Mouse (Mus musculus) lung, adult 2 months (tissue): ENCODE results near the gene Fbxo47. TPM values are rescaled to one million over a fixed set of nuclear protein-coding genes. Genes with fewer than 3 reads are reported as not detected.
"Not testable (repeated sequence)": the region's sequence is repeated elsewhere in the genome, so short reads cannot be mapped to it uniquely, and the experiment has no call there.

Experiments used
- DNase-seq: peaks from one replicate; pipeline ENCODE4 v3.0.0; 2022
- H3K4me1 ChIP-seq: fragments of 200-500 bp; 2 replicates; pipeline ENCODE4 v1.6.1; 2011; ENCODE audit warnings: low read length; ENCODE audit not compliant: control insufficient read depth, insufficient read depth
- H3K4me3 ChIP-seq: fragments of 200-500 bp; replicated peaks from 2 replicates; pipeline ENCODE3; 2011; ENCODE audit warnings: low read depth, mild to moderate bottlenecking, control low read depth, low read length; ENCODE audit errors: extremely low read depth
- CTCF ChIP-seq: fragments of 200-500 bp; IDR thresholded peaks from 2 replicates; pipeline ENCODE4 v1.5.1; 2011; ENCODE audit warnings: mild to moderate bottlenecking, low read length, control low read depth; ENCODE audit not compliant: insufficient read depth
- POLR2A ChIP-seq: fragments of 200-500 bp; IDR thresholded peaks from 2 replicates; pipeline ENCODE4 v1.6.1; 2011; ENCODE audit warnings: low read depth, mild to moderate bottlenecking, control low read depth, low read length, borderline replicate concordance; ENCODE audit errors: extremely low read depth
- WGBS: fragments of 180-500 bp; shearing (Covaris S2); methylation state at CpG from one replicate; pipeline ENCODE4 v1.1.7; 2018; 5-methylcytosine and 5-hydroxymethylcytosine counted together
- polyA plus RNA-seq: library from polyadenylated mRNA; depleted of rRNA; stranded (reverse); fragments of >200 nt; gene quantifications from 2 replicates; pipeline ENCODE4 v1.2.3, GENCODE M21; 2012

The Fbxo47 gene
- polyA plus RNA-seq, 1 experiment: 0.36 TPM

DNA sequence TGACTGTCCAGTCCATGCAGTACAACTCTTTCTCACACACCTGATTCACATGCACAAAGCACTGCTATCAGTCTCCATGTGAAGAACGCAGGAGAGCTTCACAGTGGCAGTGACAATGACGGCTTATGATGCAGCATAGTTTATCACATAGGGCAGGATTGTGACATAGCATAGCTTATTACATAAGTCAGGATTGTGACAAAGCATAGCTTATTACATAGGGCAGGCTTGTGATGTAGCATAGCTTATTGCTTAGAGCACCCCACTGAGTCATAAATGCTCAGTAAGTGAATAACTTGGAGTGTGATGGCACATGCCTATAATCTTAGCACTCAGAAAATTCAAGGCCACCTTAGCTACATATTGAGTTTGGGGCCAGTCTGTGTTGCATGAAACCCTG lies 28.5 kb downstream of the Fbxo47 start:
- H3K4me3 ChIP-seq: no peak overlapping the region
- TF ChIP-seq POLR2A: no peak
- no peak for TF ChIP-seq CTCF
- 94% methylated on average over 2 of the region's 2 CpGs for WGBS
- H3K4me1 ChIP-seq: no peaks in the 10 kb centered on the region
- no peak for DNase-seq

DNA sequence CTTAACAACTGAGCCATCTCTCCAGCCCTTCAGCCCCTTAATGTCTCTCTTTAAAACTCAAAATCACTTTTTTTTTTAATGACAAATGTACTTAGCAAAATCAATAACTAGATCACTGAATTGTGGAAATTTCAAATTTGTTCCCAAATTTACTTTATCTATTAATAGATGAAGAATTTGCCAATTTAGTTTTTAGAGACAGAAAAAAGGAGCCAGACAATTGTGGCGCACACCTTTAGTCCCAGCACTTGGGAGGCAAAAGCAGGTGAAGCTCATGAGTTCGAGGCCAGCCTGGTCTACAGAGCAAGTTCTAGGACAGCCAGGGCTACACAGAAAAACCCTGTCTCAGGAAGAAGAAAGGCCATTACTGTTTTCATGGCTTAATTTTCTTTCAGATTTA lies 32.4 kb downstream of the Fbxo47 start:
- DNase-seq: no peak
- WGBS: 89% methylated on average over 2 of the region's 2 CpGs
- H3K4me1 ChIP-seq: no peaks in the 10 kb centered on the region
- TF ChIP-seq CTCF: no peak
- no peak for TF ChIP-seq POLR2A
- no peak overlapping the region for H3K4me3 ChIP-seq

DNA sequence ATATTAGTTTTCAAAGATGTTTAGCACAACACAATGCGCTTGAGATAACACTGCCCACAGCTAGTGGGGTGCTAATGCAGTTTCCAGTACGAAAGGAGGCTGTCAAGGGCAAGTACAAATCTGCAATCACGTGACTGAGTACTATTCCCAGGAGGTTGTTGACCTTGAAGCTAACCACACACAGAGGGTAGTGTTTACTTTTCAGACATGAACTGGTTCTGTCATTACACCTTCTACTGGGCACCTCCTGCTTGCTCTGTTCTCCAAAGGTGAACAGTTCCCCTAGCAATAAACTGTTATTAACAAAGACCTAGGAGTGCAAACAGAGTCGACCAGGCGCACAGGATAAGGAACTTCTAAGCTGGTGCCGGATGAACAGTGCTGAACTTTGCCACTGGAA lies 33.6 kb downstream of the Fbxo47 start:
- WGBS: 37% methylated on average over 6 of the region's 6 CpGs
- no peak for DNase-seq

DNA sequence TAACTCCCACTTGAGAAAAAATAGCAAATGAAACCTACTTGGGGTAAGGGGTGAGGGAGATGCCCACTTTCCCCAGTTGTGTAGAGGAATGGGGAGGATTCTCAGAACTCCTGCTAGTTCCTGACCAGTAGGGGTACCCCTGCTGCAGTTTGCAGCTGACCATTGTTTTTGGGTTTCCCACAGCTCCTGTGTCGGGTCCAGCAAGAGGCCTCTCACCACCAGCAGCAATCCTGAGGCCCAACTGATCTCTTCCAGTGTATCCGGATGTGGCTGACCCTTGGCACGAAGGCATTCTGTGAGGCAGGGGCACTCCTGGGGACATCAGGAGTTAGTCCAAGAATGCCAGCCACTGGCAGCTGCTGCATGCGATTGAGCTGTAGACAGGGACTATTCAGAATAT lies 42.0 kb downstream of the Fbxo47 start:
- no peak overlapping the region for H3K4me3 ChIP-seq
- no peak for TF ChIP-seq POLR2A
- no peak for TF ChIP-seq CTCF
- WGBS: 79% methylated on average over 4 of the region's 4 CpGs
- 0 out of 2 replicates have a peak, but pooled peaks cover 6% of the 10 kb centered on the region for H3K4me1 ChIP-seq
- no peak for DNase-seq

More for the DNA sequence above, 33.6 kb downstream of the Fbxo47 start:
- no peak for TF ChIP-seq CTCF
- no peak for TF ChIP-seq POLR2A
- Histone ChIP-seq H3K4me3 (no peak overlapping the region), H3K4me1 (no peaks in the 10 kb centered on the region)

DNA sequence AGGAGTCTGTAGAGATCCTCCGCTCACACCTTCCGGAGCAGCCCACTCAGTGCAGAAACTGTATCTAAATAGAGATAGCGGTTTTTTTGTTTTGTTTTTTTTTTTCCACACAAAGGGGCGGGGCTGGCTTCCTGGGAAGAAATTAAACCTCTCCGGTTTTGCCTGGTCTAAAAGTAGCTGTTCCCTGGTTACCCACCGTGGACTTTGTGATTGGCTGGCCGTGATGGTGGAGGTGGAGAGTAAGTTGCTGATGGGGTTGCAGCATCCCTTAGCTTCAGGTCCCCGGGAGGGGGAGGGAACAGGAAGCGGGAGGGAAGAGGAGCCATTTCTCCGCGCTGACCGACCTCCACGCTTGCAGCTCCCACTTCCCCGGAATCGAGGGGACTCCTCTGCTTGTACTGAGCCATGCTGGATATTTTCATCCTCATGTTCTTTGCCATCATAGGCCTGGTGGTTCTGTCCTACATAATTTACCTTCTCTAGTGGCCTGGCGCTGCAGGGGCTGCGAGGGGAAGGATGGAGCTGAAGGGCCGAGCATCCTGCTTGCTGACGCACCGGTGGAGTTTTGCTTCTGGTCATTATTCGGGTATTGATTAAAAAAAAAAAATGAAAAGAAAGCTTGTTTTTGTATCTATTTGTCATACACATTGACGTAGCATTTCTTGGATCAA lies 42.8 kb downstream of the Fbxo47 start:
- WGBS: 7% methylated on average over 22 of the region's 22 CpGs
- TF ChIP-seq POLR2A: 0 out of 2 replicates have a peak, but pooled peaks have one; percentile 26
- no peak for TF ChIP-seq CTCF
- 0 out of 2 replicates have a peak, but pooled peaks cover 6% of the 10 kb centered on the region for H3K4me1 ChIP-seq
- DNase-seq: no peak
- H3K4me3 ChIP-seq: peak overlapping the region; percentile 50

DNA sequence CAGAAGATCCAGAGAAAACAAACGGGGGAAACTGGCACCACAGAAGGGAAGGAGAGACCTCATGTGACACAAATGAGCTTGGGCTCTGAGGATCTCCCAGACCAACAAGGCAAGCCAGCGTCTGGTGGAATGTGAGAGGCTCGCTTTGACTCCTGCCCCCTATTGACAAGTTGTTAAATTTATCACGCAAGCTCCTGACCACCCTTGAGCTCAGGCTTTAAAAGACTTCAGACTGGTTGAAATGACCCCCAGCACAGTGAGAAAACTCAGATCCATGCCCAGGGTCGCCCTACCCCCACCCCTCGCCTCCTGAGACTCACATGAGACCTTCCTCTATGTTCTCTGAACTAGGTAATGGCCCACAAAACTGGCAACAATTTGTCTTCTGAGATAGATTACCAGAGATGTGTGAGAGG lies 43.4 kb downstream of the Fbxo47 start, which contains the start of gene B230217C12Rik:
Gene B230217C12Rik, plus strand, starts transcription at position 242 of the 416 bp plus-strand sequence.
- 2% methylated on average over 6 of the region's 6 CpGs for WGBS
- Histone ChIP-seq H3K4me1 (0 out of 2 replicates have a peak, but pooled peaks cover 6% of the 10 kb centered on the region), H3K4me3 (peak within 1 kb of the TSS; percentile 50)
- DNase-seq: no peak
- TF ChIP-seq POLR2A: no peak
- peak; percentile 60 for TF ChIP-seq CTCF

DNA sequence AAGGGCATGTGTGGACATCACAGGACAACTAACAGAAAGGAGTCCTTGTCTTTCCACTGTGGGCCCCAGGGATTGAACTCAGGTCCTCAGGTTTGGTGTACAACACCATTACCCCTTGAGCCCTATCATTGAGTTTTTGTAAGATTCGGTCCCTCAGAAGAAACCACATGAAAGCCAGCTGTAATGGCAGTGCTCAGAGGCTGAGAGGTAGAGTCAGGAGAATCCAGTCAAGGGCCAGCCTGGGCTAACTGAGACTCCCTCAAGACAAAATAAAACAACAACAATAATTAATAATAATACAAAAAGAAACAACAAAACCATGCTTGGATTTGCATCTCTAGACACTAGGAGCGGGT lies 43.8 kb downstream of the Fbxo47 start:
- TF ChIP-seq CTCF (no peak), POLR2A (no peak)
- WGBS: 53% methylated on average over 2 of the region's 2 CpGs
- no peak overlapping the region for H3K4me3 ChIP-seq
- no peak for DNase-seq
- 0 out of 2 replicates have a peak, but pooled peaks cover 6% of the 10 kb centered on the region for H3K4me1 ChIP-seq

DNA sequence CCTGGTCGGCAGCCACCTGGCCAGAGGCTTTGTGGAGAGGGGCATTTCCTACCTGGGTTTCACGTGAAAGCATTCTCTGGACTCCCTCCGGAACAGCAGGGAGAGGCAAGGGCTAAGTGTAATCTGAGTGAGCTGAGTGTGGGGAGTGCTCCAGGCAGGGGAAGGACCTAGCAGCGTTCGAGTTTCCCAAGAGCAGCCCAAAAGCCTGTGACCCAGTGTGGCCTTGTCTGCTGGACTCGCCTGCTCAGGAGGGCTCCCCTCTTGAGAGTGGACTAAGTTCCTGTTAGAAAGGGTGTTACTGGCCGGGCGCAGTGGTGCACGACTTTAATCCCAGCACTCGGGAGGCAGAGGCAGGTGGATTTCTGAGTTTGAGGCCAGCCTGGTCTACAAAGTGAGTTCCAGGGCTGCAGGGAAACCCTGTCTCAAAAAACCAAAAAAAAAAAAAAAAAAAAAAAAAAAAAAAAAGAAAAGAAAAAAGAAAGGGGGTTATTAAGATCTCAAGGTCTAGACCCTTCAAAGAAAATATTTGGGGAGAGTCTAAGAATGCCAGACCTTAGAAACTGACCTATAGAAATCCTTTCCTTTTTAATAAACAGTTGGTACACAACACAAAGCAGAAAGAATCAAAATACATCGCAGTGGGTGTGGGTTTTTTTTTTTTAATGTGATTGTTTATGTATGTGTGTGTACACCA lies 44.4 kb downstream of the Fbxo47 start:
- TF ChIP-seq POLR2A (no peak), CTCF (no peak)
- WGBS: 55% methylated on average over 11 of the region's 11 CpGs
- no peak overlapping the region for H3K4me3 ChIP-seq
- DNase-seq: no peak
- 0 out of 2 replicates have a peak, but pooled peaks cover 6% of the 10 kb centered on the region for H3K4me1 ChIP-seq

DNA sequence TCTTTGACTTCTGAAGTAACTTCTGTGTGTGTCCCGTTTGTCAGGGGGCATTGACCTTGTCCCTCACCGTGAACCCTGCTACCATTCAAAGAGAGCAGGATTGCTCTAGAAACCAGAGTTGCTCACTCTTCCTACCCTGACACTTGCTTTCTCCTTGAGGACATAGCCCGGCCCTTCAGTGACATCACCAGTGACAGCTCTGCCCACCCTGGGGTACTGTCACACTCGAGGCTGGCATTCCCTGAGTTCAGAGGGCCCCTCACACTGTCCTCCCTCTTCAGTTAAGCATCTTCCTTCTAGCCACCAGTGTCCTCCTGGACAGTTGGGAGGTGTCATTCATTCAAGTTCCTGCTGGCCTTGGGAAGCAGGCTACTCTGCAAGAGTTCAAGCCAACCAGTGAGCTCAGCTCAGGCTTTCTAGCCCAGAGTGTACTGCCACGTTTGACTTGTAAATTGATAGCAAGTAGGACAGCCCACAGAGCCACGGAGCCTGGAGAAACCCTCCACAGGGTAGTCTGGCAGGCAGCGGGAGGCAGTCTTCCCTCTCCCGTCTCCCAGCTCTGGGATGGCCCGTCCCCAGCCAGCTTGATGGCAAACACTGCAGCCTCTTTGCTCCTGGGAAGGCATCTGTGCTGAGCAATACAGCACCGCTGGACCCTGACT lies 45.0 kb downstream of the Fbxo47 start:
- 43% methylated on average over 10 of the region's 10 CpGs for WGBS
- H3K4me1 ChIP-seq: 0 out of 2 replicates have a peak, but pooled peaks cover 6% of the 10 kb centered on the region

DNA sequence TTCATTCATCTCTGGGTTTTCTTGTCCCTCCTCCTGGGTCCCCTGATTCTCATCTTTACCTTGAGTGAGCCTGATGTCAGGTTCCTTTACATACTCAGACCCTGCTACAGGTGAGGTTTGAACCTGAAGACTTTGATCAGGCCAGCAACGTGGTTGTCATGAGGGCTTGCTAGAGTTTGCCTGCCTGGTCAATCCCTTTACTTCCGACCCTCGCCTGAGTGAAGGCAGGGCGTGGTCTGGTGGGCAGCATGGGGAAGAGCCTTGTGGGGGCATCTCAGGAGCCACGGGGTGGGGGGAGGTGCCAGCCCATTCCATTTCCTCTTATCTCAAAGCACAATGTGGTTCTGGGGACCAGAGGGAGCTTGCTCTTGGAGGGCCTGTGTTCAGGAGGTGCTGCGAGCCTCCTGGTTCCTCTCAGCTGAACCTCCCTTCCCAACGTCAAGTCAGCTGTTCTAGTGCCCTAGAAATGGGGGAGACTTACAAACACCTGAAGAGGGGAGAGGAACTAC lies 46.3 kb downstream of the Fbxo47 start:
- no peak for TF ChIP-seq POLR2A
- no peak for TF ChIP-seq CTCF
- Histone ChIP-seq H3K4me1 (0 out of 2 replicates have a peak, but pooled peaks cover 6% of the 10 kb centered on the region), H3K4me3 (no peak overlapping the region)
- no peak for DNase-seq
- 69% methylated on average over 7 of the region's 7 CpGs for WGBS

More for the DNA sequence above, 45.0 kb downstream of the Fbxo47 start:
- TF ChIP-seq CTCF: no peak
- no peak for TF ChIP-seq POLR2A
- no peak overlapping the region for H3K4me3 ChIP-seq
- DNase-seq: no peak

DNA sequence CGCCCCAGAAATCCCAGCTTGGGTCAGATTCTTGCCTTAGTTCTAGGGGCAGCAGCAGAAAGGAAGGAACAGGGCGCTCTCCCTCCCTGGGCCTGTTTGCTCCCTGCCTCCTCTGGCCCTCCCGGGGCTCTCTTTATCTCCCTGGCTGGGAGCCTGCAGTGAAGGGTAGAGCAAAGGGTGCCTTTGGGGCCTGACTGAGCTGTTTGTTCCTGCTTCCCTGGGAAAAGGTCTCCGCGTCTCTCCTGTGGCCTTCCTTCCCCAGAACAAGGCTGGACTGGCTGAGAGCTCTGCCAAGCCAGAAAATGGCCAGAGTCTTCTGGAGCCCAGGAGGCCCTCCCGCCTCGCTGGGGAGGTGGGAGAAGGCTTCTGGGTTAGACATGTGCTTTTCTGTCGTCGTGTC lies 46.9 kb downstream of the Fbxo47 start:
- 74% methylated on average over 9 of the region's 9 CpGs for WGBS
- H3K4me1 ChIP-seq, DNase-seq, H3K4me3 ChIP-seq: not testable (repeated sequence)
